Mouse (Mus musculus): ENCODE results near the gene Kat6b. TPM values are rescaled to one million over a fixed set of nuclear protein-coding genes. Genes with fewer than 3 reads are reported as not detected.
"Not testable (repeated sequence)": the region's sequence is repeated elsewhere in the genome, so short reads cannot be mapped to it uniquely, and the experiment has no call there.

Gene Kat6b
- polyA plus RNA-seq, 1 experiment from 2014 or later = 10.4 TPM

DNA sequence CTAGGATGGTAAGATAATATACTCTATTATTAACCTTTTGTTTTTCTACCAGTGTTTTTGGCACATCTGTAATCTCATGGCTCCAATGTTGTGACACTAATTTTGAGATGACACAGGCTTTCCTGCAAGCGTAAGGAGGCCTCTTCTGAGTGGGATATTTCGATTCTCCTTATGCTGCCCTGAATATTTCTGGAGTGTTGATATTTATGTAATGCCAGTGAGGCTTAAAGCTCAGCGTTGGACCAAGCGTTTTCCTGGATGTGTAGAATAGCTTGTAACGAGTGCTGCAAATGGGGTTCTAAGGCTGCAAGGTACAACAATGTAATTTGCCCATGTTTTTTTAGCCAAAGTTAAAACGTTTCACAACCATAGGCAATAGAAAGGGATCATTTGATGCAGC is 30.2 kb downstream of the Kat6b start:
- WGBS = 96% methylated on average over 6 of the region's 6 CpGs
- no peak overlapping the region for H3K4me3 ChIP-seq

DNA sequence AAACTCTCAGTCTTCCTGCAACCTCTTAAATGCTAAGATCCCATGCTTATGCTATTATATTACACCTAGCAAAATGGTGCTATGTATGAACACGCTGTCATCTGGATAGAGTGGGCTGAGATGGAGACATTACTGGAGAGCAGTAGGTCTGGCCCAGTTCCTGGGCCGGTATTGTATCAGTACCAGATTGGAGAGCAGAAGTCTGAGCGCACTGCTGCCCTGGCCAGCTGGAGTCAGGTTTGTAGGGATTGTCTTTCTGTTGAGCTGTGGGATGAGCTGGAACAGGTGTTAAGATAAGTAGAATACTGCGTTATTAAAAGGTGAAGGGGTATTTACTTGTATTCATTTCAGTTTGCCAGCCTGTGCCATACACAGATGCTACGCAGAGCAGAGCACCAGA is 34.3 kb downstream of the Kat6b start:
- Histone ChIP-seq H3K4me1 (no peaks in the 10 kb centered on the region), H3K9me3 (replicated peaks) (no peaks in the 10 kb centered on the region), H3K27me3 (ENCODE audit: low read depth, poor library complexity, severe bottlenecking) (no peaks in the 10 kb centered on the region), H3K36me3 (peaks cover 42% of the 10 kb centered on the region), H3K4me3 (no peak overlapping the region), H3K27ac (replicated peaks) (no peak overlapping the region)
- no peak for DNase-seq (ENCODE audit: low spot score)
- 96% methylated on average over 5 of the region's 5 CpGs for WGBS

More for the DNA sequence above, 30.2 kb downstream of the Kat6b start:
- no peak for DNase-seq (ENCODE audit: low spot score)
- no peak overlapping the region for H3K27ac ChIP-seq (replicated peaks)
- no peaks in the 10 kb centered on the region for H3K27me3 ChIP-seq (ENCODE audit: low read depth, poor library complexity, severe bottlenecking)
- H3K36me3 ChIP-seq = peaks cover 19% of the 10 kb centered on the region
- H3K4me1 ChIP-seq = no peaks in the 10 kb centered on the region
- no peaks in the 10 kb centered on the region for H3K9me3 ChIP-seq (replicated peaks)

DNA sequence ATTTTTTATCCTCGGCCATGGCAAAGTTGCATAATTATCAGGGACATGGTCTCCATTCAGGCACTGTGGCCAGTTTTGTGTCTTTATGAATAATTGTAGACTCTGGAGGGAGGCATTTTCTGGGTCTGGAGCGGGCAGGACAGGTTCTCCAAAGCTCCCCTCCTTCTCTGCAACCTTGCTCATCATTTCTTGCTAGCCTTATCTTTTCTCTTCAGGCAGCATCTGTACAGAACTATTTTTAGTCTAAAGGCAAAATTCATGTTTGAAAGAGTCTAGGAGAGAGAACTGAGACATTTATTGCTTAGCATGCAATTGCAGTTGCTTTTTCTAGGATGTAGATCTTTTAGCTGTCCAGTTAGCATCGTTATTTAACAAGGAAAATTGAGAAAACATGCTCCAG is 38.1 kb downstream of the Kat6b start:
- Histone ChIP-seq H3K36me3 (peaks cover 50% of the 10 kb centered on the region), H3K27me3 (ENCODE audit: low read depth, poor library complexity, severe bottlenecking) (no peaks in the 10 kb centered on the region), H3K27ac (replicated peaks) (no peak overlapping the region), H3K4me1 (peaks cover 21% of the 10 kb centered on the region), H3K4me3 (no peak overlapping the region), H3K9me3 (replicated peaks) (no peaks in the 10 kb centered on the region)
- no peak for DNase-seq (ENCODE audit: low spot score)
- 90% methylated on average over 3 of the region's 3 CpGs for WGBS

DNA sequence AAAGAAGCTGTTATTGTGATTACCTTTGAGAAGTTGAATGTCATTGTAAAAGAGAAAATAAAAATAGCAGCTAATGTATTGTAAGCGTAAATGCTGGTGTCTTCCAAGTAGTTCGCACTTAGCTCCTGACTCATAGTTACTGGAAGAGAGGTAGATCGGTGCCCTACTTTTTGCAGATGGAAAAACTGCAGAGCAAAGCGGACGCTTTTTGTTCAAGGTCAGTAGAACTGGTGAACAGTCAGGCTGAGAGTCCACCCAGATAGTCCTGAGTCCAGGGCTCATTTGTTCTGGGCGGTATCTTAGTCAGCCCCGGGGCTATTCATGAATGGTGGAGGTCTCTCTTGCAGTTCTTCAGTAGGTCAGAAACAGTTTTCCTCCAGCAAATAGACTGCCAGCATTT is 39.3 kb downstream of the Kat6b start:
- Histone ChIP-seq H3K36me3 (peaks cover 47% of the 10 kb centered on the region), H3K4me1 (peaks cover 26% of the 10 kb centered on the region), H3K4me3 (no peak overlapping the region), H3K27ac (replicated peaks) (no peak overlapping the region), H3K9me3 (replicated peaks) (no peaks in the 10 kb centered on the region), H3K27me3 (ENCODE audit: low read depth, poor library complexity, severe bottlenecking) (no peaks in the 10 kb centered on the region)
- WGBS = 93% methylated on average over 7 of the region's 7 CpGs
- no peak for DNase-seq (ENCODE audit: low spot score)

DNA sequence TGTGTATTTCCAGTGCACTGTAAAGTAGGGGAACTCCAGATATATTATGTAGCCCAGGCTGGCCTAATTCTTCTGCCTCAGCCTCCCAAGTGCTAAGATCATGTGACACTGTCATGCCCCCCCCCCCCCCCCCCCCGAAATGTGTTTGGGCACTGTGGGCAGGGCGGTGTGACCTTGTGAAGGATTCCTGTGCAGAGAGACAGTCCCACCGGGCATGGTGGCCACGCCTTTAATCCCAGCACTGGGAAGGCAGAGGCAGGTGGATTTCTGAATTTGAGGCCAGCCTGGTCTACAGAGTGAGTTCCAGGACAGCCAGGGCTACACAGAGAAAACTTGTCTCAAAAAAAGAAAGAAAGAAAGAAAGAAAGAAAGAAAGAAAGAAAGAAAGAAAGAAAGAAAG is 40.3 kb downstream of the Kat6b start:
- H3K4me3 ChIP-seq; DNase-seq (ENCODE audit: low spot score); H3K27ac ChIP-seq (replicated peaks); H3K9me3 ChIP-seq (replicated peaks); H3K27me3 ChIP-seq (ENCODE audit: low read depth, poor library complexity, severe bottlenecking): not testable (repeated sequence)
- Histone ChIP-seq H3K36me3 (peaks cover 39% of the 10 kb centered on the region), H3K4me1 (peaks cover 35% of the 10 kb centered on the region)
- 88% methylated on average over 4 of the region's 4 CpGs for WGBS

DNA sequence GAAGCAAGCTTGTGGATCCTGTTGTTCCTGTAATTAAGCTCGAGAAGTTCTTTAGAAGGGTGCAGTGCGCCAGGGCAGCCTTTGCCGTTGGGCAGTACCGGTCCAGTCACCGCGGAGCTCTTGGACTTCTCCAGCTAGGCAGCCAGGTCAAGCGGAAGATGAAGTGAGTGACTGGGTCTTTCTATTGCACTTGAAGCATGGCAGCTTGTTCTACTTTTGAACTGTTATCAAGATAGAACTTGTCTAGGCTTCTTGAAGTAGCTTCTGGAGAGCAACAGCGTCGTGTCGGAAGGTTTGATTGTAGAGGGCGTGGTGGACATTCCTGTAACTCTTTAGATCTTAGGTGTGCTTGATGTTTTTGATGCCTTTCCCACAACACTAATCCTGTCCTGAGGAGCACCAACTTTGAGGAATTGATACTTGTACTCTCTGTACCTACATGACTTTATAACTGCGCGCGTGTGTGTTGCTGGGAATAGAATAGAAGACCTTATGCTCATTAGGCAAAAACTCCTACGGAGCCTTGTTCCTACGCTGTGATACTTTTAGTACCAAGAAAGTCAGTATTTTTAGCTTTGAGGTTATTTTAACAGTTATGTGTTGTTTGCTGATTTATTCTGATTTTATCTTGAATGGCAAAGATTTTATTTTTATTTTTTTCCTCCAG is 41.2 kb downstream of the Kat6b start:
- H3K36me3 ChIP-seq = peaks cover 29% of the 10 kb centered on the region
- no peak overlapping the region for H3K27ac ChIP-seq (replicated peaks)
- DNase-seq (ENCODE audit: low spot score) = no peak
- peaks cover 35% of the 10 kb centered on the region for H3K4me1 ChIP-seq
- WGBS = 91% methylated on average over 16 of the region's 16 CpGs
- no peaks in the 10 kb centered on the region for H3K9me3 ChIP-seq (replicated peaks)
- no peaks in the 10 kb centered on the region for H3K27me3 ChIP-seq (ENCODE audit: low read depth, poor library complexity, severe bottlenecking)
- H3K4me3 ChIP-seq = no peak overlapping the region

DNA sequence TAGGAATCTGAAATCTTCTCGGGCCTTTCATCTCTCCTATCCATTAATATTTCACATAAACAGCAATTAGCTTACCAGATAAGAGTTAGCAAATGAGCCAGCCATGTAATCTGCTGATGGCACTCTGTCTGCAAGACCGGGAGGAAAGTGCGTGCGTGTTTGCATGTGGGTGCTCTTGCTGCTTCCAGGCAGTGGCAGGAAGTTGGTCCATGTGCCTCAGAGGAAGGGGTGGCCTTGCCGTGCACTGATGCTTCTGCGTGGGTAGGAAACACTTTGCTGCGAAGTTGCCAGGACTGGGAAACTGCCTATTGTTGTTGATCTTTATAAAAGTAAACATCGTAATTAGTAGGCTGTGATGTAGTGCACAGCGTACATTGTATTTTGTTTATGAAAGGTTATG is 42.0 kb downstream of the Kat6b start:
- H3K27ac ChIP-seq (replicated peaks) = no peak overlapping the region; the same call in 1 of the 2 replicates
- 79% methylated on average over 9 of the region's 9 CpGs for WGBS
- H3K9me3 ChIP-seq (replicated peaks) = no peaks in the 10 kb centered on the region
- H3K4me1 ChIP-seq = peaks cover 35% of the 10 kb centered on the region
- no peak overlapping the region for H3K4me3 ChIP-seq
- DNase-seq (ENCODE audit: low spot score) = no peak
- H3K27me3 ChIP-seq (ENCODE audit: low read depth, poor library complexity, severe bottlenecking) = no peaks in the 10 kb centered on the region
- peaks cover 22% of the 10 kb centered on the region for H3K36me3 ChIP-seq

DNA sequence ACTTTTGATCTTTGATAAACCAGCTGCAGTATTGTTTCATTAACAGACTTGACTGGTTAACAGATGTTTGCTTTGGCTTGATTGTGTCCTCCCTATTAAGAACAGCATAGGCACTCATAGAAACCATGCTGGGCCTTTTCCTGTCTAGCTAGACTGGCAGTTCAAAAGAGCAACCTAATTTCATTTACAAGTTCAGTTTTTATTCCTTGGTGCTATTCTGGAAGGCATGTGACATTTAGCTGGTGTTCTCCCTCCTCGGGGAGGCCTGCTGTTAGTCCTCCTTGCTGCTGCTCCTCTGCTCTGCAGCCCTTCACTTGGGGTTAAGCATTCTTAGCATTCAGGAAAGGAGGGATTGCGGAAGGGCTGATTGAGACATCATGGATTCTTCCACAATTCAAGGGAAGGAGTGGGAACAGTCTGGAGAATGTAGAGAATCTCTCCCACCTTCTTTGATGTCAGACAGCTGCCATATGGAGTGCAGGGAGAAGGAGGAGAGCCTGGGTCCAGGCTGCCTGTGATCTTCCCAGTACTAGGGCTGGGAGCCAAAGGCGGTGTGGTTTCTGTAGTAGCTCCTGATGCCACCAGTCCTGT is 42.7 kb downstream of the Kat6b start:
- Histone ChIP-seq H3K36me3 (peaks cover 20% of the 10 kb centered on the region), H3K4me1 (peaks cover 39% of the 10 kb centered on the region), H3K27me3 (ENCODE audit: low read depth, poor library complexity, severe bottlenecking) (no peaks in the 10 kb centered on the region), H3K9me3 (replicated peaks) (no peaks in the 10 kb centered on the region), H3K4me3 (no peak overlapping the region), H3K27ac (replicated peaks) (peak overlapping the region; percentile 17; the same call in 1 of the 2 replicates)
- 39% methylated on average over 3 of the region's 3 CpGs for WGBS
- no peak for DNase-seq (ENCODE audit: low spot score)

DNA sequence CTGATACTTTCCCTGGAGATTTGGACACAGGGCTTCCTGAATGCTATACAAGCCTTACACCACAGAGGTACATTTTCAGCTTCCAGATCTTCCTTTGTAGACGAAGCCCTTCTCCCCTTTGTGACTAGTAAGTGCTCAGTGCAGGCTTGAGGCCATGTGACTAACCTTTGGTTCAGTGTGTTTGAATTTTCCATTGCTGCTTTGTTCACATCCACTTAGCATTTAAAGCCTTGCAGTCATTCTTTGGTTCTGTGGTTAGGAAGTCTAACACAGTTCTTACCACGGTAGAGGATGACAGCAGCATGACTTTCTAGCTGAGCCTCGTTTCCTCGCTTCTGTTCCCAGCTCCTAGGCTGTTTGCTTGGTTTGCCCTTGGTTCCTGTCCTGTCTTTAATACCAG is 44.4 kb downstream of the Kat6b start:
- Histone ChIP-seq H3K4me3 (no peak overlapping the region), H3K36me3 (peaks cover 6% of the 10 kb centered on the region; the same call in 1 of the 2 replicates), H3K27ac (replicated peaks) (no peak overlapping the region), H3K4me1 (peaks cover 39% of the 10 kb centered on the region), H3K27me3 (ENCODE audit: low read depth, poor library complexity, severe bottlenecking) (no peaks in the 10 kb centered on the region), H3K9me3 (replicated peaks) (no peaks in the 10 kb centered on the region)
- WGBS = 63% methylated on average over 4 of the region's 4 CpGs
- DNase-seq (ENCODE audit: low spot score) = no peak

DNA sequence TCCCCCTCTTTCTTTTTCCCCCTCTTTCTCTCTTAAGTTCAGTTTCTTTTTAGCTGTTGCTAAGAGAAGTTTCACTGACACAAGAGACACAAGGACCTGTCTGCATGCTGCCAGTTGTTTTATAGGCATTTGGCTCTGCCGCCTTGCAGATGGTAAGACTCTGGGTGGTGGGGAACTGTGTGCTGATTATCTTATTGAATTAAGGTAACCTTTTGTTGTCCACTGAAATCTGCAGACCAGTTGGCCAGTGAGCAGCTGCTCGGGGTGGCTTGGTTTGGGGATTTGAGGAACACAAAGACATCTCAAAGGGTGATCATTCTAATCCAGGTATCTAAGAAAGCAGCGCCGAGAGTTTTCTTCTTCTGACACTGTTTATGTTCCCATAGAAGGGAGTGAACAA is 52.3 kb downstream of the Kat6b start:
- Histone ChIP-seq H3K27me3 (ENCODE audit: low read depth, poor library complexity, severe bottlenecking) (no peaks in the 10 kb centered on the region), H3K9me3 (replicated peaks) (no peaks in the 10 kb centered on the region), H3K4me3 (no peak overlapping the region), H3K27ac (replicated peaks) (peak overlapping the region; percentile 70), H3K36me3 (0 out of 2 replicates have a peak, but pooled peaks cover 4% of the 10 kb centered on the region), H3K4me1 (peaks cover 38% of the 10 kb centered on the region)
- no peak for DNase-seq (ENCODE audit: low spot score)
- 43% methylated on average over 4 of the region's 4 CpGs for WGBS

DNA sequence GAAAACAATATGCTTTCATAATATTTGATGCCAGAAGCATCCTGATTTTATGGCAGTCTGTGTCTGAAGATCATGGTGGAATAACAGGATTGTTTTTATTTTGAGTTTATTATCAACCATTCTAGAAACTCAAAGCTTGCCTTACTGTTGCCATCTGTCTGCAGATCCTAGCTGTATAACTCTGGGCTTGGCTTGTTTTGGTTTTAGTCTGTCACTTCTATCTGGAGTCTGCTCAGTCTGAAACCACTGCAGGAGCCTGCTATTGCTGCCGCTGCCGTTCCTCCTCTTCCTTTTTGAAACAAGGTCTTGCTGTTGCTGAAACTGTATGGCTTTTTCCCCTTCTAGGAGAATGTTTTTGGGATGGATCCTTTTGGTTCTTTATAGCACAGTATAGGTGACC is 52.8 kb downstream of the Kat6b start:
- no peak overlapping the region for H3K4me3 ChIP-seq
- no peaks in the 10 kb centered on the region for H3K9me3 ChIP-seq (replicated peaks)
- DNase-seq (ENCODE audit: low spot score) = no peak
- 72% methylated on average over 2 of the region's 2 CpGs for WGBS
- H3K27ac ChIP-seq (replicated peaks) = peak overlapping the region; percentile 70; the same call in 1 of the 2 replicates
- H3K36me3 ChIP-seq = 0 out of 2 replicates have a peak, but pooled peaks cover 4% of the 10 kb centered on the region
- peaks cover 35% of the 10 kb centered on the region for H3K4me1 ChIP-seq
- no peaks in the 10 kb centered on the region for H3K27me3 ChIP-seq (ENCODE audit: low read depth, poor library complexity, severe bottlenecking)

DNA sequence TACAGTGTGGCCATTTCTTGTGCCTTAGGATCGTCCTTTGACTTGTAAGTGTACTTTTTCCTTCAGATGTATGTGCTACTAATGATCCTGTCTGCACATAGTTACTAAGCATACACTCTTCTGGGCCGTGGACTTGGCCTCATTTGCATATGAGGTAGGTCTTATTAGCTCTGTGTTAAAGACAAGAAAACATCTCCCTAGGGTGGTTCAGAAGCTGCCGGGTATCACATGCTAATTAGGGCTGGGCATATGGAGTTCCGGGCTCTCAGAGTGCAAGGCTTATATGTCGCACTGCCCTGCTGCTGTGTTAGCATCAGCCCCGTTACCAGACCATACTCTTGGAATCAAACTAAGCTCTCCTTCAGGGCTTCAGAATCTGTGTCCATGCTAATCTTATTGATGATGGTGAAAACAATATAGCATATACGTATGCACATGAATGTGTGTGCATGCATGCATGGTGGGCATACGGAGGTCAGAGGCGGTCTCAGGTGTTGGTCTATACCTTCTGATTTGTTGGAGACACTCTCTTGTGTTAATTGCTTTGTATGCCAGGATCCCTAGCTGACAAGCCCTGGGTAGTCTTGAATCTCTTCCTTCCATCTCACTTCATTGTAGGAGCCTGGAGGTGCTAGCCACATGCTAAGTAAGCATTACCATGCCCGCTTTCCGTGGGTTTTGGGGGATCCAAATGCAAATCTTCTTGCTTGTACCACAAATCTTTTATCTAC is 53.5 kb downstream of the Kat6b start:
- Histone ChIP-seq H3K36me3 (0 out of 2 replicates have a peak, but pooled peaks cover 4% of the 10 kb centered on the region), H3K9me3 (replicated peaks) (no peaks in the 10 kb centered on the region), H3K4me1 (peaks cover 35% of the 10 kb centered on the region), H3K27me3 (ENCODE audit: low read depth, poor library complexity, severe bottlenecking) (no peaks in the 10 kb centered on the region), H3K27ac (replicated peaks) (0 out of 2 replicates have a peak overlapping the region, but pooled peaks have one; percentile 70), H3K4me3 (no peak overlapping the region)
- DNase-seq (ENCODE audit: low spot score) = no peak
- WGBS = 83% methylated on average over 11 of the region's 11 CpGs

Data from midbrain, embryonic 10.5 days (tissue).